Mouse (Mus musculus): ENCODE data around the gene Tle6. TPM values are rescaled to one million over a fixed set of nuclear protein-coding genes. Genes with fewer than 3 reads are reported as not detected.

Tle6 gene
- polyA plus RNA-seq, 1 experiment from 2014 or later, result 7.3 TPM

DNA sequence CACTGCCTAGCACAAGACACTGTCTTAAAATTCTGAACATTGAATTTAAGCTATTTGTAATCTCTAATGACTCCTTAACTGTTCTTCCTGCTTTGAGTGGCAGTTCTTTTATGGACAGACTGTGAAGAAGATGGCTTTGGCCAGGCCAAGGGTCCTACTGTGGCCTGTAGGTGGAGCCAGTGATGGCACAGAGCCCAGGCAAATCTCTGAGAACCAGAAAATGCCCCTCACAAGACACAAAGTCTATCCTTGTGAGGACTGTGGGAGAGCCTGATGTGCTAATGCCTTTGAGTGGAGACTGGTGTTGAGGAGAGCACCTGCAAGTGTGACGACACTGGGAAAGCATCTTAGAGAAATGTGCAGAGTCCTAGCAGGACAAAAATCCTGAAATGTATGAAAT lies 7.4 kb upstream of the Tle6 start:
- no peak overlapping the region for H3K4me2 ChIP-seq (ENCODE audit: low read length)
- H3K9ac ChIP-seq (ENCODE audit: low read depth, low read length), result no peak overlapping the region
- H3K4me3 ChIP-seq (replicated peaks; ENCODE audit: low read depth, low read length), result no peak overlapping the region
- TF ChIP-seq CTCF (IDR thresholded peaks at IDR 0.05; ENCODE audit: low read depth), result peak; percentile 47
- DNase-seq (ENCODE audit: low spot score), result no peak
- no peaks in the 10 kb centered on the region; the same call in none of the 2 replicates for H3K9me3 ChIP-seq (replicated peaks; ENCODE audit: low read length)
- H3K27ac ChIP-seq, result no peak overlapping the region
- ATAC-seq (replicated peaks; ENCODE audit: low FRiP score, low read depth), result no peak
- peaks cover 4% of the 10 kb centered on the region; the same call in 1 of the 2 replicates for H3K4me1 ChIP-seq (replicated peaks; ENCODE audit: insufficient read depth, low read length)
- no peaks in the 10 kb centered on the region for H3K36me3 ChIP-seq (ENCODE audit: insufficient read depth, low read length)
- WGBS, result 83% methylated on average over 1 of the region's 1 CpGs
- no peaks in the 10 kb centered on the region for H3K27me3 ChIP-seq (ENCODE audit: insufficient read depth, low read length)

DNA sequence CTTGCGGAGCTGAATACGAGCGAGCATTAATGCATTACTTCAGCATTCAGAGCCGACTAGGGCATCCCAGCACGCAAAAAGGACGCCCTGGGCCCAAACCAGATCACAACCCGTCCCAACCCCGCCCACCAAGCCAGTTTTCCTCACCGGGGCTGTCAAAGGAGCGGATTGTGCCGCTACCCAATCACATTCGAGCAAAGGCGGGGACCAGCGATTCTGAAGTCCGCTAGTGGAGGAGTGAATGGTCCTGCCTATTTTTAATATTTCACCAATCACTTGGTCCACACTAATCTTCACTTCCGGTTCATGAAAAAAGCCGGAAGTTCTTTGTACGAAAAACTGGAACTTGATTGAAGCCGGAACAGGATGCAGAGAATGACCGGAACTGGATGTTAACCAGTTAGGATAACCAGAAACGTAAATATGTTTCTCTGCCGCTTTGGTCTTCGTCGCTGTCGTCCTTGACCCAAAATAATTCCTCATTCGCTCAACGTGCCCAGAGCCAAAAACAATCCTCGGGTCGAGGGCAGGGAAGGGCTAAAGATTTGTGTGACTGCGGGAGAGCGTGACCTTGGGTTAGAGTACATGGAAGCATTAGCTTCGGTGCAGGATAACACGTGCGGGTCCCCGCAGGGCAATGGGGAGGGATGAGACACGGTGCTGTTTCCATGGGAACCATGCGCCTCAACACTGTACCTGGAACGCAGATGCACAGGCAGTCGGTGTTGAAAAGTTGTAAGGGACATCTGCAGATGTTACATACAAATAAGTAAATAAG lies 5.3 kb upstream of the Tle6 start, which contains the start of gene BC025920:
BC025920 (plus strand) TSS at position 297 of the 778 bp plus-strand sequence.
- H3K36me3 ChIP-seq (ENCODE audit: insufficient read depth, low read length), result no peaks in the 10 kb centered on the region
- no peaks in the 10 kb centered on the region; the same call in 1 of the 2 replicates for H3K9me3 ChIP-seq (replicated peaks; ENCODE audit: low read length)
- no peak for TF ChIP-seq CTCF (IDR thresholded peaks at IDR 0.05; ENCODE audit: low read depth)
- peak; percentile 100 for DNase-seq (ENCODE audit: low spot score)
- H3K27me3 ChIP-seq (ENCODE audit: insufficient read depth, low read length), result no peaks in the 10 kb centered on the region
- H3K4me3 ChIP-seq (replicated peaks; ENCODE audit: low read depth, low read length), result peak within 1 kb of the TSS; percentile 39
- WGBS, result 2% methylated on average over 39 of the region's 39 CpGs
- peak within 1 kb of the TSS; percentile 94 for H3K27ac ChIP-seq
- H3K4me2 ChIP-seq (ENCODE audit: low read length), result peak within 1 kb of the TSS; percentile 67
- peaks cover 11% of the 10 kb centered on the region for H3K4me1 ChIP-seq (replicated peaks; ENCODE audit: insufficient read depth, low read length)
- ATAC-seq (replicated peaks; ENCODE audit: low FRiP score, low read depth), result peak; percentile 89
- peak within 1 kb of the TSS; percentile 61; the same call in 1 of the 2 replicates for H3K9ac ChIP-seq (ENCODE audit: low read depth, low read length)

DNA sequence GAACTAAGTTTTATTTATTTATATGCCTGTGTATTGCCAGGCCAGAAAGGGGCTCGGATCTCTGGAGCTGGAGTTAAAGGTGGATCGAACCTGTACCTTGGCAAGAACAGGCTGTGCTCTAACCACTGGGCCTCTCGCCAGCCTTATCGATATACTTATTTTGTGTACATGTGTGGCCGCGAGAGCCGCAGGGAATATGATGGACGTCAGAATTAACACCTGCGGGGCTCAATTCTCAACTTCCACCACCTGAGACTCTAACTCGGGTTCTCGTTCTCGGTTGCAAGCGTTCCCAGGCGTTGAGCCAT lies 4.7 kb upstream of the Tle6 start:
- Histone ChIP-seq H3K27ac (peak overlapping the region; percentile 87), H3K9ac (ENCODE audit: low read depth, low read length) (0 out of 2 replicates have a peak overlapping the region, but pooled peaks have one; percentile 35), H3K9me3 (replicated peaks; ENCODE audit: low read length) (no peaks in the 10 kb centered on the region), H3K4me2 (ENCODE audit: low read length) (peak overlapping the region; percentile 67), H3K36me3 (ENCODE audit: insufficient read depth, low read length) (no peaks in the 10 kb centered on the region), H3K4me3 (replicated peaks; ENCODE audit: low read depth, low read length) (peak overlapping the region; percentile 26), H3K27me3 (ENCODE audit: insufficient read depth, low read length) (no peaks in the 10 kb centered on the region), H3K4me1 (replicated peaks; ENCODE audit: insufficient read depth, low read length) (peaks cover 14% of the 10 kb centered on the region)
- WGBS, result 2% methylated on average over 14 of the region's 14 CpGs
- no peak for TF ChIP-seq CTCF (IDR thresholded peaks at IDR 0.05; ENCODE audit: low read depth)
- ATAC-seq (replicated peaks; ENCODE audit: low FRiP score, low read depth) (no peak), DNase-seq (ENCODE audit: low spot score) (no peak)

DNA sequence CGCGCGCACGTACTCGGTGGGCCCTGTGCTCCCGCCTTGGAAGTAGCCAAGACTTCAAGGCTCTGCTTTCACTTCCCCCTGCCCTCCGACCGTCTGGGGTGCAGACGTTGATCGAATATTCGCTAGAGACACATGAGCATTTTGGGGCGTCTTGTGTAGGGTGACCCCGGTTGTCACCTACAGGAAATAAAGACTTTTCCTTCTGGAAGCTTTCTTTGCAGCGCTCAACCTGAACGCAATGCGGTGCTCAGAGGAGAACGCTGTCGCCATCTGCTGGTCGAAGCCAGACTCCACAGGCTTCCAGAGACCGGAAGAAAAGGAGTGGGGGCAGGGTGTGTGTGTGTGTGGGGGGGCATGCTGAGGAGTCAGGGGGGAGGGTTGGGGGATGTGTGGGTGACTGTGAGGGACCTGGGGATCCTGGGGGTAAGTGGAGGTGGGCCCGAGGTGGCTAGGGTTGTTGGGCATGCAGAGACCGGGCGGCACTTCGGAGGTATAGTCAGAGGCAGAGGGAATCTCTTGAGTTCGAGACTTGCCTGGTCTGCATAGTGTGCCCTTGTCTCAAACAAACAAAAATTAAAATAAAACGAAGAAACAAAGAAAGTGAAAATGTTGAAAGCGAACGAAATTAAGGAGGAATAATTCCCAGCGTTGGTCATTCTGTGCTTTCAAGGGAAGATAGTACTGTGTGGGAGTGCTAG lies 4.2 kb upstream of the Tle6 start:
- no peaks in the 10 kb centered on the region for H3K9me3 ChIP-seq (replicated peaks; ENCODE audit: low read length)
- peak; percentile 95 for DNase-seq (ENCODE audit: low spot score)
- peak overlapping the region; percentile 87 for H3K27ac ChIP-seq
- TF ChIP-seq CTCF (IDR thresholded peaks at IDR 0.05; ENCODE audit: low read depth), result peak; percentile 89
- H3K9ac ChIP-seq (ENCODE audit: low read depth, low read length), result no peak overlapping the region
- peak overlapping the region; percentile 67 for H3K4me2 ChIP-seq (ENCODE audit: low read length)
- ATAC-seq (replicated peaks; ENCODE audit: low FRiP score, low read depth), result 0 out of 2 replicates have a peak, but pooled peaks have one; percentile 4
- H3K27me3 ChIP-seq (ENCODE audit: insufficient read depth, low read length), result no peaks in the 10 kb centered on the region
- H3K36me3 ChIP-seq (ENCODE audit: insufficient read depth, low read length), result no peaks in the 10 kb centered on the region
- H3K4me1 ChIP-seq (replicated peaks; ENCODE audit: insufficient read depth, low read length), result peaks cover 16% of the 10 kb centered on the region
- 17% methylated on average over 29 of the region's 29 CpGs for WGBS
- peak overlapping the region; percentile 26 for H3K4me3 ChIP-seq (replicated peaks; ENCODE audit: low read depth, low read length)

DNA sequence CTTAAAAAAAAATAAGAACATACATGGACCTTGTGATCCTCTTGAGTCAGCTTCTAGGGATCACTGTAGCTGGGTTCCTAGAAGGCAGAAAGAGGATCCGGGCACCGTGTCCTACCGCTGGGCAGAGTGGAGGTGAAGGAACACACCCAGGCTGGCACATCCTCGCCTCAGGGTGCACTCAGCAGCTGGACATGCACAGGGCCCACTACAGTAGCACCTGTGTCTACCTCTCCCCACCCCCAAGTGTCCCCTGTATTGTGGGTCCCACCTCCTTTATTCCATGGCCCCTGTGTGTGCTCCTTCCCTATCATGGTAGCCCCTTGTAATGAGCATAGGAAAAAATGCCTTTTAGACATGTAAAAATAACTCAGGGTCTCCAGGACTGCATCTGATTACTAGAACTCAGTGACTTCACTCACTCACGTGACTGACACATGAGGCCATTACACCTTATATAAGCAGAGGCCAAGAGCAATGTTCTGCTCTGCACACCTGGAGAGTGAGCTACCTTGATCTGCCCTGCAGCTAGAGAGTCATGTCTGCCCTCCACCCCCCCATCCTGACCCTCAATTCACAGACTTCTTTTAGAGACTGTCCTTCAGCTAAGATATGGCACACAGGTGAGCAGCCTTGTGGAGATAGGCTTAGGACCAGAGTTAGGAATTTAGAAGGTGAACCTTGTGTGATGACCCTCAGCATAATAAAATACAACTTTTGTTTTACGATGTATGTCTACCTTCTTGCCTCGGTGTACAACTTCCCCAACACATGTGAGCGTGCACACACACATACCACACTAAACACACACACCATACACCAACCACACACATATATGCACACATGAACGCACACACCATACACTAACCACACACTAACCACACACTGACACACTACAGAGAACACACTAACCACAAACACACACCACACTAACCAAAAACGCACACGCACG lies 3.4 kb upstream of the Tle6 start:
- H3K27me3 ChIP-seq (ENCODE audit: insufficient read depth, low read length), result no peaks in the 10 kb centered on the region
- no peak overlapping the region for H3K4me3 ChIP-seq (replicated peaks; ENCODE audit: low read depth, low read length)
- peaks cover 16% of the 10 kb centered on the region for H3K4me1 ChIP-seq (replicated peaks; ENCODE audit: insufficient read depth, low read length)
- H3K4me2 ChIP-seq (ENCODE audit: low read length), result peak overlapping the region; percentile 67
- TF ChIP-seq CTCF (IDR thresholded peaks at IDR 0.05; ENCODE audit: low read depth), result no peak
- no peaks in the 10 kb centered on the region for H3K36me3 ChIP-seq (ENCODE audit: insufficient read depth, low read length)
- DNase-seq (ENCODE audit: low spot score) (no peak), ATAC-seq (replicated peaks; ENCODE audit: low FRiP score, low read depth) (no peak)
- H3K9me3 ChIP-seq (replicated peaks; ENCODE audit: low read length), result no peaks in the 10 kb centered on the region
- no peak overlapping the region; the same call in 1 of the 2 replicates for H3K27ac ChIP-seq
- 69% methylated on average over 12 of the region's 12 CpGs for WGBS
- no peak overlapping the region for H3K9ac ChIP-seq (ENCODE audit: low read depth, low read length)

Measured in kidney, postnatal 0 days (tissue).